Mouse (Mus musculus): ENCODE data around the gene Olfr64. TPM values are rescaled to one million over a fixed set of nuclear protein-coding genes. Genes with fewer than 3 reads are reported as not detected.

Olfr64 gene
- polyA plus RNA-seq, 1 experiment from 2014 or later: not detected

DNA sequence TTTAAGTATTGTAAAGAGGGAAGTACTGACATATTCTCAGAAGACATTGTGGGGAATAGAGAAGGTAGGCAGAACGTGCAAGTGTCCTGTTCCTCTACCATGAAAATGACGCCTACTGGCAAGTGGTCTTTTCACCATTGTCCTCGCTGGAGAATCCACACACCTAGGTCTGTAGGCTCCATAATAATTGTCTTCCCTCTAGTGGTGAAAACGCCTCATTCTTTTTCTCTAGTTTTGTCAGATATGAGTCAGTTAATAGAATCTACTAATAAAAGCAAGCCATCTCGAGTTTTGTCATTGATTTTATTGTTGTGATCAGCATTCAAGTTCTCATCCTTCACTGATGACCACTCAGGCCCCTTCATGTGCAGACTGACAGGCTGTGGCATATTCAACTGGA lies 19.8 kb downstream of the Olfr64 start:
- no peak for ATAC-seq (ENCODE audit: low read depth)
- H3K4me2 ChIP-seq (ENCODE audit: low read depth, low read length): no peak overlapping the region
- WGBS: 37% methylated on average over 5 of the region's 5 CpGs

DNA sequence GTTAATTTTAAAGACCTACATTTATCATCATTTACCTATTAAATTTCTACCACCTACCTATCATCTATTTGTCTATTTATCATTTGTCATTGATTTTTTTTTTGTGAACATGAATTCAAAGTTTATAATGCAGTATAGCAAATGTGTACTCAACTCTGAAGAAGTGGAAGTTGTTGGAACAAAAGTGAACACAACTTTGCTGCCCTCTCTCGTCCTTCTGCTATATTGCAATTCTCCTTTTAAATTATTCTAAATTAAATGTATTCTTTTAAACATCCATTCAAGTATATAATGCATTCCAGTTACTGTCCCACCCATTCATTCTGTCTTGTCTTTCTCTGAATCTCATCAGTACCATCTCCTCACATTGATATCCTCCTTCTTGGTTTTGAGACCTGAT lies 21.2 kb downstream of the Olfr64 start:
- no peaks in the 10 kb centered on the region for H3K27me3 ChIP-seq (ENCODE audit: control insufficient read depth, insufficient read depth, low read depth, low read length)
- H3K4me1 ChIP-seq (replicated peaks; ENCODE audit: control insufficient read depth, insufficient read depth, low read length): no peaks in the 10 kb centered on the region
- no peak for ATAC-seq (ENCODE audit: low read depth)
- H3K4me3 ChIP-seq (ENCODE audit: low read length): no peak overlapping the region
- no peaks in the 10 kb centered on the region for H3K9me3 ChIP-seq (ENCODE audit: control insufficient read depth, low read length)
- H3K27ac ChIP-seq (ENCODE audit: low read length): no peak overlapping the region
- no peak overlapping the region for H3K4me2 ChIP-seq (ENCODE audit: low read depth, low read length)
- H3K36me3 ChIP-seq (ENCODE audit: control insufficient read depth, insufficient read depth, low read length): no peaks in the 10 kb centered on the region
- no peak overlapping the region for H3K9ac ChIP-seq (ENCODE audit: low read length)
- WGBS: 3% methylated on average over 1 of the region's 1 CpGs

More for the DNA sequence above, 19.8 kb downstream of the Olfr64 start:
- Histone ChIP-seq H3K36me3 (ENCODE audit: control insufficient read depth, insufficient read depth, low read length) (no peaks in the 10 kb centered on the region), H3K9ac (ENCODE audit: low read length) (no peak overlapping the region), H3K27ac (ENCODE audit: low read length) (no peak overlapping the region), H3K4me1 (replicated peaks; ENCODE audit: control insufficient read depth, insufficient read depth, low read length) (no peaks in the 10 kb centered on the region), H3K4me3 (ENCODE audit: low read length) (no peak overlapping the region), H3K27me3 (ENCODE audit: control insufficient read depth, insufficient read depth, low read depth, low read length) (no peaks in the 10 kb centered on the region), H3K9me3 (ENCODE audit: control insufficient read depth, low read length) (no peaks in the 10 kb centered on the region)

DNA sequence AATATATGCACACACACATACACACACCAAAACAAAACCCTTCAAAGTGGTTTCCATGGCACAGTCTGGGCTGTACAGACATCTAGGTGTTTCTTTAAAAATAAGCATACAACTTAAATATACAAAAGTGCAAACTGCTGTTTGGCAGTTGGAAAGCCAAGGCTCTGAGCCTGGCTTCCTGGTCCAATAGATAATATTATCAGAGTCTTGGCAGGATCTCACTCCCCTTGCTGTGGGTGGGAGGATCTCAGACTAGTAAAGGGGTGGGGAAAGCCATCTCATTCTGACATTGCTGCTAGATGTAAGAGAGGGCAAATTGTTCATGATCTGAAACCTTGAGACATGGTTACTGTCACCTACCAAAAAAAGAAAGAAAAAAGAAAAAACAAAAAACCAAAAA lies 23.6 kb downstream of the Olfr64 start:
- no peaks in the 10 kb centered on the region for H3K9me3 ChIP-seq (ENCODE audit: control insufficient read depth, low read length)
- no peak overlapping the region for H3K4me3 ChIP-seq (ENCODE audit: low read length)
- no peak overlapping the region for H3K4me2 ChIP-seq (ENCODE audit: low read depth, low read length)
- H3K4me1 ChIP-seq (replicated peaks; ENCODE audit: control insufficient read depth, insufficient read depth, low read length): no peaks in the 10 kb centered on the region
- H3K27ac ChIP-seq (ENCODE audit: low read length): no peak overlapping the region
- no peak for ATAC-seq (ENCODE audit: low read depth)
- H3K36me3 ChIP-seq (ENCODE audit: control insufficient read depth, insufficient read depth, low read length): no peaks in the 10 kb centered on the region
- no peaks in the 10 kb centered on the region for H3K27me3 ChIP-seq (ENCODE audit: control insufficient read depth, insufficient read depth, low read depth, low read length)
- no peak overlapping the region for H3K9ac ChIP-seq (ENCODE audit: low read length)

DNA sequence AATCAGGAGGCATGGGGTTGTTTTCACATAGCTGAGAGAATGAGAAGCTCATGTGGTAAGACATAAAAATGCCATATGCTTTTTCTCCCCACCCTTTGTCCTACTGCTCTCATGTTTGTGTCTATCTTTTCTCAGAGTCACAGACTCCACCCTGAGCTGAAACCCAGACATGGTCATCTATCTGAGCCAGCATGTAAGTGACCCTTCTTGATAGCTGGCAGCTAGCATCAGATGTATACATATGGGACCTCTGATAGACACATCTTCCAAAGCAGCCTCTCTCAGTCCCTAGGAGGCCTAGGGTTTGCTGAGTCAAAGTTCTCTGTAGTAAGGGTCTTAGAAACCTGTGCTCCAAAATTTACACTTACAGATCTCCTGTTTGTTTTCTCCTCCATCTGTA lies 28.6 kb downstream of the Olfr64 start:
- Histone ChIP-seq H3K9ac (ENCODE audit: low read length) (no peak overlapping the region), H3K4me1 (replicated peaks; ENCODE audit: control insufficient read depth, insufficient read depth, low read length) (no peaks in the 10 kb centered on the region), H3K4me2 (ENCODE audit: low read depth, low read length) (no peak overlapping the region), H3K27me3 (ENCODE audit: control insufficient read depth, insufficient read depth, low read depth, low read length) (no peaks in the 10 kb centered on the region), H3K9me3 (ENCODE audit: control insufficient read depth, low read length) (no peaks in the 10 kb centered on the region), H3K4me3 (ENCODE audit: low read length) (no peak overlapping the region), H3K27ac (ENCODE audit: low read length) (no peak overlapping the region), H3K36me3 (ENCODE audit: control insufficient read depth, insufficient read depth, low read length) (no peaks in the 10 kb centered on the region)
- ATAC-seq (ENCODE audit: low read depth): no peak

DNA sequence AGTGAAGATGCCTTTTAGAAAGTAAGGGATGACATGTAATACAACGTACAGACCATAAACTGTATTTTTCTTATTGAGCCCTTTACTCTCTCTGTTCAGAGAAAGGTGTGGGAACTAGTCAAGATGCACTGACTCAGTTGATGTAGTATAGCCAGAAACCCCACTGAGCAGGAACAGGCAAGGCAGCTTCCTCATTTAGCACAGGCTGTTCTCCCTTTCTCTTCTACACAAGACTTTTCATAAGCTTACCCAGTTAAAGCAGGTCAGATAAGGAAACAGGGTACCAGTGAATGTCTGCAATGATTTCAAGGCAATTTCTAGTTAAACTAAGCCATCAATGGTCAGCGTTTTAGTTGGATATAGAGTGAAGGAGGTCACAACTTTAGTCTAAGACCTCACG lies 32.8 kb downstream of the Olfr64 start:
- no peak for ATAC-seq (ENCODE audit: low read depth)
- Histone ChIP-seq H3K36me3 (ENCODE audit: control insufficient read depth, insufficient read depth, low read length) (no peaks in the 10 kb centered on the region), H3K4me3 (ENCODE audit: low read length) (no peak overlapping the region), H3K27me3 (ENCODE audit: control insufficient read depth, insufficient read depth, low read depth, low read length) (no peaks in the 10 kb centered on the region), H3K9me3 (ENCODE audit: control insufficient read depth, low read length) (no peaks in the 10 kb centered on the region), H3K27ac (ENCODE audit: low read length) (no peak overlapping the region), H3K9ac (ENCODE audit: low read length) (no peak overlapping the region), H3K4me2 (ENCODE audit: low read depth, low read length) (no peak overlapping the region), H3K4me1 (replicated peaks; ENCODE audit: control insufficient read depth, insufficient read depth, low read length) (no peaks in the 10 kb centered on the region)
- 64% methylated on average over 3 of the region's 3 CpGs for WGBS

DNA sequence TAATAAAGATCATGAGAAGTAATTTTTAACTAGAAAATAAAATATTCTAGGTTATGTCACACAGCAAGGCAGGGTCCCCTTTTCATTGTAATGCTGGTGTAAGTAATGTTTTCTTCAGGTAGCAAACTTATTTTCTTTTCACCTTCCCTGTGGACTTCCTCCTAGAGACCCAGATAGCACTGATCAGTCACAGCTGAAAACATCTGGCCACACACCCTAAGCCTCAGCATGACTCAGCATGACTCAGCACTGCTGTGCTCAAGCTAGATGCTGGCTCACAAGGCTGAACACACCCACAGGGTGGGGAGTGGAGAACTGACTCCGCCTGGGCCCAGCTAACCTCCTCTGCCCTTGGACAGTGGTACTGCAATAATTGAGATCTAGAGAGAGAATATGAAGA lies 33.4 kb downstream of the Olfr64 start:
- Histone ChIP-seq H3K36me3 (ENCODE audit: control insufficient read depth, insufficient read depth, low read length) (no peaks in the 10 kb centered on the region), H3K9me3 (ENCODE audit: control insufficient read depth, low read length) (no peaks in the 10 kb centered on the region), H3K27me3 (ENCODE audit: control insufficient read depth, insufficient read depth, low read depth, low read length) (no peaks in the 10 kb centered on the region), H3K9ac (ENCODE audit: low read length) (no peak overlapping the region), H3K4me3 (ENCODE audit: low read length) (no peak overlapping the region), H3K27ac (ENCODE audit: low read length) (no peak overlapping the region), H3K4me2 (ENCODE audit: low read depth, low read length) (no peak overlapping the region), H3K4me1 (replicated peaks; ENCODE audit: control insufficient read depth, insufficient read depth, low read length) (no peaks in the 10 kb centered on the region)
- 36% methylated on average over 1 of the region's 1 CpGs for WGBS
- no peak for ATAC-seq (ENCODE audit: low read depth)

DNA sequence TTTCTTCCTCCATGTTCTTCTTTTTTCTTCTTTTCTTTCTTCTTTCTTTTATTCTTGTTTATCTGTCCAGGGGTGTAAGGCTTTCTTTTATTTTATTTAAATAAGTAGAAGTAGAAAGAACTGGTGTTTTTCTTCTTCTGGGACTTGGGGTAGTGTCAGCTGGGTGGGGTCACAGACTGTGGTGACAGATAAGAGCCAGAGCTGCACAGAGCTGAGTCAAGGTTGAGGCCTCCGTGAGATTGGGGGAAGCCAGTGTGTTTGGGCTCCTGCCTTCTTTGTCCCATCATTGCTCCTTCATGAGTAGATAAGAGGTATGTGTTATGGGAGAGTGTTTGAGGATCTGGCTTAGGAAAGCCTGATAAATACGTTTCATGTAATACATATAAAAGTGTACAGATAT lies 35.2 kb downstream of the Olfr64 start:
- Histone ChIP-seq H3K9ac (ENCODE audit: low read length) (no peak overlapping the region), H3K4me3 (ENCODE audit: low read length) (no peak overlapping the region), H3K4me2 (ENCODE audit: low read depth, low read length) (no peak overlapping the region), H3K36me3 (ENCODE audit: control insufficient read depth, insufficient read depth, low read length) (no peaks in the 10 kb centered on the region), H3K4me1 (replicated peaks; ENCODE audit: control insufficient read depth, insufficient read depth, low read length) (no peaks in the 10 kb centered on the region), H3K27ac (ENCODE audit: low read length) (no peak overlapping the region), H3K9me3 (ENCODE audit: control insufficient read depth, low read length) (no peaks in the 10 kb centered on the region), H3K27me3 (ENCODE audit: control insufficient read depth, insufficient read depth, low read depth, low read length) (no peaks in the 10 kb centered on the region)
- 44% methylated on average over 2 of the region's 2 CpGs for WGBS
- ATAC-seq (ENCODE audit: low read depth): no peak

DNA sequence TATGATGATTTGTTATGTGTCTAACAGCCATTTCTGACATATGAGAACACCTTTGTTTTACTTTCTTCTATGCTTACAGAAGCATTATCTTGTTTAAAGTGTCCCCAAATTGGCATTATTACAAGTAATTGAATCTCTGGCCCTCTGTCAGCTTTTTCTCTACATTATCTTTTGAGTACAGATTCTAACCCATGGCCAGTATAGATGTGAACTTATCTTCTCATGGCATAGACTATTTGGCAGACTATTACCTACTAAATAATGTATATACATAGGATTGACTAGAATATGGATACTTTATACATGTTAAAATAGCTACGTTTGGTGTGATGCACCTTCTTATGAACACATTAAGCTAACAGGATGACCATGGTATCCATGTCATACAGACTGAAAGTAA lies 39.6 kb downstream of the Olfr64 start:
- WGBS: 45% methylated on average over 1 of the region's 1 CpGs

DNA sequence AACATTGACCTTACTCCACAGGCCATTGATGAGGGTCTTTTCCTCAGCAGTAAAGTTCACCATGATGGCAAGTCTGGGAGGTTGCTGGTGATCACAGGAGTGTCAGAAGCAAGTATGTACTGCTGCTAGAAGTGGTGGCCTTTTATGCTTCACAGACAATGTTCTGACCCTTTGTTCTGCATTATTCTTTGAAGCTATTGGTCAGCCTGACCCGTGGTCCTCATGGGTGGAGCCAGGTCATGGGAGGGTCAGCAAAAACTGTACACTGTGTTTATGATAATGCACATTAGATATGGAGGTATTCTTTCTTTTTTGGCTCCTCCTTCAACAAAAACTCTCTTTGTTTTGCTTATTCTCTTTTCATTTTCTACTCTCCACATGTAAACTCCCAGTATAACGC lies 41.2 kb downstream of the Olfr64 start, which contains the start of gene Hbb-y:
Gene Hbb-y, minus strand, starts transcription at position 127 of the 400 bp plus-strand sequence.
- ATAC-seq (ENCODE audit: low read depth): no peak

More for the DNA sequence above, 39.6 kb downstream of the Olfr64 start:
- H3K4me3 ChIP-seq (ENCODE audit: low read length): no peak overlapping the region
- no peak overlapping the region for H3K4me2 ChIP-seq (ENCODE audit: low read depth, low read length)
- no peaks in the 10 kb centered on the region for H3K36me3 ChIP-seq (ENCODE audit: control insufficient read depth, insufficient read depth, low read length)
- H3K27me3 ChIP-seq (ENCODE audit: control insufficient read depth, insufficient read depth, low read depth, low read length): no peaks in the 10 kb centered on the region
- no peak overlapping the region for H3K27ac ChIP-seq (ENCODE audit: low read length)
- H3K9me3 ChIP-seq (ENCODE audit: control insufficient read depth, low read length): no peaks in the 10 kb centered on the region
- no peak for ATAC-seq (ENCODE audit: low read depth)
- no peaks in the 10 kb centered on the region for H3K4me1 ChIP-seq (replicated peaks; ENCODE audit: control insufficient read depth, insufficient read depth, low read length)
- no peak overlapping the region for H3K9ac ChIP-seq (ENCODE audit: low read length)

More for the DNA sequence above, 41.2 kb downstream of the Olfr64 start, which contains the start of gene Hbb-y:
- Histone ChIP-seq H3K36me3 (ENCODE audit: control insufficient read depth, insufficient read depth, low read length) (no peaks in the 10 kb centered on the region), H3K4me2 (ENCODE audit: low read depth, low read length) (no peak within 1 kb of the TSS), H3K27ac (ENCODE audit: low read length) (no peak within 1 kb of the TSS), H3K9ac (ENCODE audit: low read length) (no peak within 1 kb of the TSS), H3K4me3 (ENCODE audit: low read length) (no peak within 1 kb of the TSS), H3K4me1 (replicated peaks; ENCODE audit: control insufficient read depth, insufficient read depth, low read length) (no peaks in the 10 kb centered on the region), H3K27me3 (ENCODE audit: control insufficient read depth, insufficient read depth, low read depth, low read length) (no peaks in the 10 kb centered on the region), H3K9me3 (ENCODE audit: control insufficient read depth, low read length) (no peaks in the 10 kb centered on the region)
- 53% methylated on average over 2 of the region's 2 CpGs for WGBS
